Mouse (Mus musculus) forebrain, embryonic 11.5 days (tissue): Measurements from ENCODE around the gene Fam131a. TPM values are rescaled to one million over a fixed set of nuclear protein-coding genes. Genes with fewer than 3 reads are reported as not detected.
"Not testable (repeated sequence)": the region's sequence is repeated elsewhere in the genome, so short reads cannot be mapped to it uniquely, and the experiment has no call there.

Experiments
- ATAC-seq: fragments of 200-750 bp; cut with Nextera tagmentation; replicated peaks from 2 replicates; pipeline ENCODE4 v1.8.0; 2017; ENCODE audit warnings: moderate TSS enrichment; ENCODE audit not compliant: low FRiP score
- DNase-seq: peaks from one replicate; pipeline ENCODE4 v3.0.0-alpha.2; 2017; ENCODE audit warnings: low spot score
- H3K27ac ChIP-seq: fragments of 300-500 bp; sonication (generic); 2 replicates; pipeline ENCODE4 v1.5.1; 2014; ENCODE audit warnings: low read depth, low read length
- H3K27me3 ChIP-seq: fragments of 300-500 bp; sonication (generic); 2 replicates; pipeline ENCODE4 v1.6.1; 2014; ENCODE audit warnings: mild to moderate bottlenecking, low read length, mixed read lengths; ENCODE audit not compliant: control insufficient read depth, insufficient read depth
- H3K36me3 ChIP-seq: fragments of 300-500 bp; sonication (generic); 2 replicates; pipeline ENCODE4 v1.6.1; 2014; ENCODE audit warnings: mild to moderate bottlenecking, low read length, moderate library complexity, mixed read lengths; ENCODE audit not compliant: control insufficient read depth, insufficient read depth
- H3K4me1 ChIP-seq: fragments of 300-500 bp; sonication (generic); replicated peaks from 2 replicates; pipeline ENCODE4 v1.6.1; 2014; ENCODE audit warnings: low read length, mixed read lengths; ENCODE audit not compliant: control insufficient read depth, insufficient read depth
- H3K4me2 ChIP-seq: fragments of 300-500 bp; sonication (generic); 2 replicates; pipeline ENCODE4 v1.6.1; 2014; ENCODE audit warnings: low read depth, mild to moderate bottlenecking, low read length, moderate library complexity, mixed read lengths; ENCODE audit not compliant: severe bottlenecking
- H3K4me3 ChIP-seq: fragments of 300-500 bp; sonication (generic); 2 replicates; pipeline ENCODE4 v1.5.1; 2014; ENCODE audit warnings: low read depth, low read length
- H3K9ac ChIP-seq: fragments of 300-500 bp; sonication (generic); 2 replicates; pipeline ENCODE4 v1.6.1; 2014; ENCODE audit warnings: low read length
- H3K9me3 ChIP-seq: fragments of 300-500 bp; sonication (generic); 2 replicates; pipeline ENCODE4 v1.6.1; 2016; ENCODE audit warnings: low read length, mixed read lengths; ENCODE audit not compliant: control insufficient read depth
- WGBS: fragments of 180-500 bp; shearing (Covaris S2); extraction: QIAGEN DNeasy Blood & Tissue Kit; methylation state at CpG from one replicate; pipeline ENCODE4 v1.1.7; 2014; 5-methylcytosine and 5-hydroxymethylcytosine counted together
- polyA plus RNA-seq: library from polyadenylated mRNA; unstranded; fragments of >200 nt; fragmentation: Nextera tagmentation; extraction: Ambion mirVana; gene quantifications from 2 replicates; pipeline ENCODE4 v1.2.1, GENCODE M21; 2014

Gene Fam131a
- polyA plus RNA-seq, result 15.2 and 16.3 TPM in 2 replicates

DNA sequence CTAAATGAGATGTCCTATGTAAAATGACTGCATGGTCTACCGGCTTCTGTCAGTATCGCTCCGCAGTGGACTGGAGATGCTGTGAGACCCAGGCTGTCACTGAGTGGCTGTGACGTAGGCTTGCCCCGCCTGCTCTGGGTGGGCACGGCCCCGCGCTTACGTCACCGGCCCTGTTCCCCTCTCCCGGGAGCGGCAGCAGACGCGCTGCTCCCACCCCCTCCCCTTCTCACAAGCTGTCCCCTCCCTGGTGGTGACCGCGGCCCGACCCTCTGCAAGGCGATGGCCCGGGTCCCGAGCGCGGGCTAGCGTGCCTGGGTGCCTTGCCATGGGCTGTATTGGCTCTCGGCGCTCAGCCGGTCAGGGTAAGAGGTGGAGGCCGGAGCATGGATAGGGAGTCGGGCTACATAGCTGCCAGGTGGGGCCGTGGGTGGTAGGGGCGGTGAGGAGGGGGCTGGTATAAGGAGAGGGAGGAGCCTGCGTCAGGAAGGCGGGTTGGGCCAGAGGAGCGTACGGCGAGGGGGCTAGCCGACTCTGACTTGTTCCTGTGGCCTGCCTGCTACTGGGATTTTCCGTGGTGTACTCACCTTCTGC is at the start of gene Fam131a:
Gene Fam131a (plus strand): TSS at position 131 of the 591 bp plus-strand sequence.
- ATAC-seq (peak; percentile 91), DNase-seq (peak; percentile 97)
- WGBS, result under 1% methylated on average over 35 of the region's 37 CpGs
- peak within 1 kb of the TSS; percentile 78 for H3K4me2 ChIP-seq
- H3K27me3 ChIP-seq, result no peaks in the 10 kb centered on the region
- H3K36me3 ChIP-seq, result peaks cover 20% of the 10 kb centered on the region
- H3K9me3 ChIP-seq, result no peaks in the 10 kb centered on the region
- H3K4me3 ChIP-seq, result peak within 1 kb of the TSS; percentile 54
- H3K9ac ChIP-seq, result peak within 1 kb of the TSS; percentile 74
- H3K4me1 ChIP-seq, result peaks cover 21% of the 10 kb centered on the region
- H3K27ac ChIP-seq, result peak within 1 kb of the TSS; percentile 66

DNA sequence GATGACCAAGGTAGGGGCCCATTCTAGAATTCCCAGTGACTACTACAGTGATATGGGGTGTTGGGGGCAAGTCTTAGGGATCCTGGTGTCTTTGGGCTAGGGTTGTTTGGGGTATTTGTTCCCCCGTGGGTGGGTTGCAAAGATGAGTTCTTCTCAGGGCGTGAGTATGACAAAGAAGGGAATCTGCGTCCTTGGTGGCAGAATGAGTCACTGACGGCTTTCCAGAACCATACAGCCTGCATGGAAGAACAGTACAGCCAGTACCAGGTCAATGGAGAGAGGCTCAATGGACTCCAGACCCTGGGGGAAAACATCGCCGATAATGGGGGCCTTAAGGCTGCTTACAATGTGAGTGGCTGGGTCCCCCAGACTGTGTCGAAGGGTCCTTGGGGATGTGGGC is 49.1 kb upstream of the Fam131a start:
- WGBS, result 81% methylated on average over 7 of the region's 7 CpGs
- no peak overlapping the region for H3K27ac ChIP-seq
- no peaks in the 10 kb centered on the region for H3K9me3 ChIP-seq
- no peaks in the 10 kb centered on the region for H3K27me3 ChIP-seq
- H3K4me3 ChIP-seq, result no peak overlapping the region
- no peak overlapping the region for H3K9ac ChIP-seq
- H3K4me2 ChIP-seq, result no peak overlapping the region
- H3K4me1 ChIP-seq, result 0 out of 2 replicates have a peak, but pooled peaks cover 2% of the 10 kb centered on the region
- DNase-seq (no peak), ATAC-seq (no peak)
- H3K36me3 ChIP-seq, result no peaks in the 10 kb centered on the region

GRCm38 (mm10) chr16:20651076-20651946 is 41.7 kb upstream of the Fam131a start, which contains the start of gene Psmd2:
Psmd2 (plus strand) TSS chr16:20651652.
- ATAC-seq (peak; percentile 96), DNase-seq (peak; percentile 98)
- Histone ChIP-seq H3K27me3 (no peaks in the 10 kb centered on the region), H3K4me2 (peak within 1 kb of the TSS; percentile 96), H3K9ac (peak within 1 kb of the TSS; percentile 86), H3K9me3 (no peaks in the 10 kb centered on the region), H3K36me3 (peaks cover 9% of the 10 kb centered on the region; the same call in 1 of the 2 replicates), H3K4me1 (peaks cover 2% of the 10 kb centered on the region; the same call in 1 of the 2 replicates), H3K4me3 (peak within 1 kb of the TSS; percentile 89), H3K27ac (peak within 1 kb of the TSS; percentile 68; the same call in 1 of the 2 replicates)
- WGBS, result 2% methylated on average over 45 of the region's 46 CpGs

DNA sequence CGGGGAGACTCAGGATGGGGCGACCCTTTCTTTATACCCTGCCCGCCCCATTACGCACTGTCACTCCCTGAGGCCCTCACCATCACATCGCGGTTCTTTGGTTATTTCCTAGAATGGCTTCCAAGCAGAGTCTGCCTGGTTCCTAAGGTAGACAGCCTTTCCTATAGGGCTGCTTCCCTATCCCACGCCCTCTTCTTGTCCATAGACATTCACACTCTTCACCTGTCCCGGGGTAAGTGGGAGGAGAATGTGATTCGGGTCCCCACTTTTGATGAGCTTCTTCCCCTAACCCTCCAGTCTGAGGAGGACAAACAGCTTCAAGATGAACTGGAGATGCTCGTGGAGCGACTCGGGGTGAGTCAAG is 41.1 kb upstream of the Fam131a start:
- DNase-seq, result no peak
- no peak for ATAC-seq
- 0 out of 2 replicates have a peak overlapping the region, but pooled peaks have one; percentile 12 for H3K27ac ChIP-seq
- H3K4me3 ChIP-seq, result peak overlapping the region; percentile 89
- peaks cover 2% of the 10 kb centered on the region; the same call in 1 of the 2 replicates for H3K4me1 ChIP-seq
- WGBS, result 12% methylated on average over 12 of the region's 12 CpGs
- H3K36me3 ChIP-seq, result peaks cover 9% of the 10 kb centered on the region; the same call in 1 of the 2 replicates
- H3K27me3 ChIP-seq, result no peaks in the 10 kb centered on the region
- H3K9me3 ChIP-seq, result no peaks in the 10 kb centered on the region
- peak overlapping the region; percentile 86 for H3K9ac ChIP-seq
- H3K4me2 ChIP-seq, result peak overlapping the region; percentile 96

DNA sequence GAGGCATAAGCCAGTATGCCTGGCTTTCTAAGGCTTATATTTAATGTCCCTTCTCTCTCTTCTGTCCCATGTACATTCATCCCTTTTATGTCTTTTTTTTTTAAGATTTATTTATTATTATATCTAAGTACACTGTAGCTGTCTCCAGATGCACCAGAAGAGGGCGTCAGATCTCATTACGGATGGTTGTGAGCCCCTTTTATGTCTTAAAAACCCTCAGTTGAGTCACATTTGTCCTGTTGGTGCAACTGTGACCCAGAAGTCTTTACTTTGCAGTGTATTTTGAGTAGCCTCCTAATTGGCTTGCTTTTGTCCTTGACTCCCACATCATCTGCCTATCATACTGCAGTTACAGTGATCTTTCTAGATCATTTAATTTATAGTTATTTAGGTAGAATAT is 39.7 kb upstream of the Fam131a start:
- Histone ChIP-seq H3K4me3 (no peak overlapping the region), H3K4me2 (no peak overlapping the region), H3K9me3 (no peaks in the 10 kb centered on the region), H3K27ac (no peak overlapping the region), H3K27me3 (no peaks in the 10 kb centered on the region), H3K36me3 (peaks cover 13% of the 10 kb centered on the region; the same call in 1 of the 2 replicates), H3K4me1 (peaks cover 2% of the 10 kb centered on the region; the same call in 1 of the 2 replicates), H3K9ac (no peak overlapping the region)
- no peak for ATAC-seq
- no peak for DNase-seq
- 45% methylated on average over 2 of the region's 2 CpGs for WGBS

DNA sequence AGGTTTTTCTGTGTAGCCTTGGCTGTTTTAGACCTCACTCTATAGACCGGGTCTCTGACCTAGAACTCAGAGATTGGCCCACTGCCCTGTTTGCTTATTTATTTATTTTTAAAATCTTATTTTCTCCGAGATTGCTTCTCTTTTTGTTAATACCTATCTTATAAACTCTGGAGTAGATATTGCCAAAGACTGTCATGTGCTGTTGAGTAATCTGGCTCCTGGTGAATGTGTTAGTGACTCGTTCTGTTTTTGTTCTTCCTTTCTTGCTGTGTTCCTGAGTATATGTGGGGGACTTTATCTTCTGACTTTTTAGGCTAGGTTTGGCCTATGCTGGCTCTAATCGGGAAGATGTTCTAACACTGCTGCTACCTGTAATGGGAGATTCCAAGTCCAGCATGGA is 35.4 kb upstream of the Fam131a start:
- ATAC-seq (no peak), DNase-seq (no peak)
- no peak overlapping the region for H3K9ac ChIP-seq
- no peak overlapping the region for H3K4me2 ChIP-seq
- no peaks in the 10 kb centered on the region for H3K9me3 ChIP-seq
- H3K27me3 ChIP-seq, result no peaks in the 10 kb centered on the region
- H3K4me3 ChIP-seq, result no peak overlapping the region
- WGBS, result 98% methylated on average over 4 of the region's 4 CpGs
- peaks cover 26% of the 10 kb centered on the region for H3K36me3 ChIP-seq
- H3K27ac ChIP-seq, result no peak overlapping the region
- H3K4me1 ChIP-seq, result no peaks in the 10 kb centered on the region; the same call in 1 of the 2 replicates

GRCm38 (mm10) chr16:20668013-20668412 is 25.0 kb upstream of the Fam131a start, which contains the start of gene Eif4g1:
Eif4g1 (plus strand) TSS chr16:20668313.
- not testable (repeated sequence) for ATAC-seq, H3K4me3 ChIP-seq, H3K4me2 ChIP-seq, H3K4me1 ChIP-seq, H3K36me3 ChIP-seq, DNase-seq, H3K9ac ChIP-seq, H3K27ac ChIP-seq, H3K27me3 ChIP-seq, H3K9me3 ChIP-seq
- 86% methylated on average over 3 of the region's 6 CpGs for WGBS

GRCm38 (mm10) chr16:20670291-20670690 is 22.8 kb upstream of the Fam131a start:
- DNase-seq, result no peak
- H3K36me3 ChIP-seq, result no peaks in the 10 kb centered on the region
- H3K4me3 ChIP-seq, result no peak overlapping the region
- H3K27me3 ChIP-seq, result no peaks in the 10 kb centered on the region
- H3K9ac ChIP-seq, result no peak overlapping the region
- H3K4me2 ChIP-seq, result no peak overlapping the region
- no peaks in the 10 kb centered on the region for H3K9me3 ChIP-seq
- H3K27ac ChIP-seq, result no peak overlapping the region
- ATAC-seq, result no peak
- 86% methylated on average over 3 of the region's 3 CpGs for WGBS
- peaks cover 8% of the 10 kb centered on the region for H3K4me1 ChIP-seq
